Mouse (Mus musculus) limb, embryonic 10.5 days (tissue): Measurements from ENCODE around the gene D130043K22Rik. TPM values are rescaled to one million over a fixed set of nuclear protein-coding genes. Genes with fewer than 3 reads are reported as not detected.

ENCODE experiments used
- DNase-seq: peaks from one replicate; pipeline ENCODE4 v3.0.0-alpha.2; 2017; ENCODE audit warnings: low spot score
- H3K27ac ChIP-seq: fragments of 300-500 bp; sonication (generic); 2 replicates; pipeline ENCODE4 v1.5.1; 2016; ENCODE audit warnings: mild to moderate bottlenecking
- H3K27me3 ChIP-seq: fragments of 300-500 bp; sonication (generic); 2 replicates; pipeline ENCODE4 v1.6.1; 2016; ENCODE audit warnings: low read depth, mild to moderate bottlenecking; ENCODE audit not compliant: poor library complexity, severe bottlenecking
- H3K36me3 ChIP-seq: fragments of 300-500 bp; sonication (generic); 2 replicates; pipeline ENCODE4 v1.6.1; 2016; ENCODE audit warnings: mild to moderate bottlenecking, moderate library complexity
- H3K4me1 ChIP-seq: fragments of 300-500 bp; sonication (generic); 2 replicates; pipeline ENCODE4 v1.6.1; 2016
- H3K4me3 ChIP-seq: fragments of 300-500 bp; sonication (generic); 2 replicates; pipeline ENCODE4 v1.5.1; 2016; ENCODE audit warnings: mild to moderate bottlenecking, moderate library complexity
- H3K9me3 ChIP-seq: fragments of 300-500 bp; sonication (generic); replicated peaks from 2 replicates; pipeline ENCODE4 v1.6.1; 2016; ENCODE audit warnings: mild to moderate bottlenecking
- WGBS: fragments of 180-500 bp; shearing (Covaris S2); methylation state at CpG from one replicate; pipeline ENCODE4 v1.1.7; 2016; 5-methylcytosine and 5-hydroxymethylcytosine counted together
- polyA plus RNA-seq: library from polyadenylated mRNA; unstranded; fragments of >200 nt; fragmentation: Nextera tagmentation; extraction: Ambion mirVana; gene quantifications from 2 replicates; pipeline ENCODE4 v1.2.1, GENCODE M21; 2016

Gene D130043K22Rik
- polyA plus RNA-seq, 1 experiment from 2014 or later, result 0.09 TPM

DNA sequence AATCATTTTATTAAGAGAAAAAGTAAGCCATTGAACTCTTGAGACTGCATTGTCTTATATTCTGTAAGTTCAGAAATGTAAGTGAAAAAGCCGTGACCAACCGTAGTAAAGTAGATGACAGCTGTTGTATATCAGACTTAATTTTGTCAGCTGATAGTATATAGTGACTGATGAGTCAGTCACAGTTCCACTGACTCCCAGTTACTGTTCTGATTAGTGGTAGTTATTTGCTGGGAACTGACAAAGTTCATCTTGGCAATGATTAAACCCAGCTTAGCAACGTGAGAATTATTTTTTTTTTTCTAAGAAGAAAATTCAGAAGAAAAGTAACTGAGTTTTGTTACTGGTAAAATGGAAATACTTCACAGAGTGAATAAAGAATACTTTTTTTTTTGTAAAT, 3.2 kb upstream of the D130043K22Rik start:
- 88% methylated on average over 3 of the region's 3 CpGs for WGBS
- peaks cover 15% of the 10 kb centered on the region for H3K4me1 ChIP-seq
- H3K9me3 ChIP-seq, result no peaks in the 10 kb centered on the region
- no peak overlapping the region for H3K27ac ChIP-seq
- H3K36me3 ChIP-seq, result peaks cover 62% of the 10 kb centered on the region
- H3K27me3 ChIP-seq, result no peaks in the 10 kb centered on the region
- H3K4me3 ChIP-seq, result no peak overlapping the region
- no peak for DNase-seq

DNA sequence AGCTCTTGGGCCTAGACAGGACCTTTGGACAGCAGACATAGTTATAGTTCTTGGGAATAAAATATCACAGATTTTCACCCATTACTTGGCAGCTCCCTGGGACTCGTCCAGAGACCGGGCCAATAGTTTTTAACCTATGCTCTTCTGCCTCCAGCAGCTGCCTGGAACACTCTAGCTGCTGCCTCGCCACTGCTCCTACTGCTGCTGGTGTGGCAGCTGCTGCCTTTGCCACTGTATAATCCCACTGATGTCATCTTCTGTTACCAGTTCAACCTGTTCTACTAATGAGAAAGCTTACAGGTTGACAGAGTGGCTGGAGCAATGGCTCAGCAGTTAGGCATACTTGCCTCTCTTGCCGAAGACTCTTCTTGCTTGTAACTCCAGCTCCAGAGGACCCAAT, 4.4 kb downstream of the D130043K22Rik start:
- DNase-seq, result no peak
- H3K4me3 ChIP-seq, result no peak overlapping the region
- no peaks in the 10 kb centered on the region for H3K36me3 ChIP-seq
- no peaks in the 10 kb centered on the region for H3K9me3 ChIP-seq
- peaks cover 10% of the 10 kb centered on the region for H3K4me1 ChIP-seq
- H3K27me3 ChIP-seq, result no peaks in the 10 kb centered on the region
- H3K27ac ChIP-seq, result no peak overlapping the region
- 86% methylated on average over 4 of the region's 4 CpGs for WGBS

GRCm38 (mm10) chr13:24851989-24852388, 7.1 kb downstream of the D130043K22Rik start:
- Histone ChIP-seq H3K4me3 (no peak overlapping the region), H3K27me3 (no peaks in the 10 kb centered on the region), H3K36me3 (no peaks in the 10 kb centered on the region), H3K4me1 (no peaks in the 10 kb centered on the region), H3K9me3 (no peaks in the 10 kb centered on the region), H3K27ac (no peak overlapping the region)
- 86% methylated on average over 2 of the region's 2 CpGs for WGBS
- DNase-seq, result no peak

DNA sequence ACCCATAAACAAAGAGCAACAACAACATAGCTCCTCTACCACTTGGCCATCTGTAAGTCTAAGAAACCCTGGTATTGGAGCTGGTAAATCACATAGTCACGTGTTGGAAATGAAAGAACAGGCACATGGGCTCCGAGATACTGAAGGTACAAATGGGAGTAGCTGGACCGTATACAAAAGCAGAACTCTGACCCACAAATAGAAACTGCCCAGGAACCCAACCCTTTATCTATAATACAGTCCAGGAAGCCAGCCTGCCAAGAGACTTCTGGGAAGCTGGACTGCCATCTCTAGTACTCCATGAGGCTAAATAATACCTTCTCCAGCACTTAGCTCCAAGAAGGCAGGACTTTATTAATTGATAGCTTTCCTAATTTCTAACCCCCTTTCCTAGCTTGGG, 7.6 kb downstream of the D130043K22Rik start:
- no peak for DNase-seq
- no peak overlapping the region for H3K27ac ChIP-seq
- H3K4me3 ChIP-seq, result no peak overlapping the region
- no peaks in the 10 kb centered on the region for H3K27me3 ChIP-seq
- 86% methylated on average over 3 of the region's 3 CpGs for WGBS
- no peaks in the 10 kb centered on the region for H3K9me3 ChIP-seq
- H3K4me1 ChIP-seq, result no peaks in the 10 kb centered on the region
- no peaks in the 10 kb centered on the region for H3K36me3 ChIP-seq

DNA sequence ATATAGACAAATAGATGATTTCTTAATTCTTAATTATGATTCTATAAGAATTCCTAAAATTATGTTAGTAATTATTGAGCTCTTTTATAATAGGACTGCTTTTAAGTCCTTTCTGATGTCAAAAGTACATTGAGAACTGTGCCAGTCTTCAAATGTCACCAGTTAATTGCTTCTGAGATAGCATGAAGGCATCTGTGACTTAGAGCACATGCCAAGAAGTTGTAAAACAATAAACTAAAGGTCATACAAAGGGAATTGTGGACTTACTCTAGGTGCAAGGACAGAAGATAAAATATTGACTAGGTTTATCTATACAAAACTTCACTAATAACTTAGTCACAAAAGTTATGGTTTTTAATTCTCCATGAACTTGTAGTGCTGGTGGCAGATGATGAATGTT, 14.2 kb downstream of the D130043K22Rik start:
- H3K27me3 ChIP-seq, result no peaks in the 10 kb centered on the region
- no peak overlapping the region for H3K4me3 ChIP-seq
- DNase-seq, result no peak
- H3K27ac ChIP-seq, result no peak overlapping the region
- no peaks in the 10 kb centered on the region for H3K9me3 ChIP-seq
- peaks cover 8% of the 10 kb centered on the region for H3K4me1 ChIP-seq
- no peaks in the 10 kb centered on the region for H3K36me3 ChIP-seq

DNA sequence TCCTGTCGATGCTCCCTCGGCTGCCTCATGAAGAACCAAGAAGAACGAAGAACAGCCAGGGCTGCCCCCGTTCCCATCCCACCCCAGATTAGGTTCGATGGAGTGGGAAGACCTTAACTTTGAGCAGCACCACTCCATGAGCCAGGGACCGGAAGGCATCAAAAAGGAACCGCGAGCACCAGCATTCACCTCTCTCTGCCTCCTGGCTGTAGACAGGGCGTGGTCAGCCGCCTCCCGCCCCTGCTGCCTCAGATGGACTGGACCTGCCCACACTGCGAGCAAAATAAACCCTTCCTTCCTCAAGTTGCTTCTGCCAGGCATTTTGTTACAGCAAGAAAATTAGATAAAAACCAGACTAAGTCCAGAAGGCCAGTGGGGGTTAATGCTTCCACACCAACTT, 16.1 kb downstream of the D130043K22Rik start:
- Histone ChIP-seq H3K27me3 (no peaks in the 10 kb centered on the region), H3K4me1 (peaks cover 8% of the 10 kb centered on the region), H3K36me3 (no peaks in the 10 kb centered on the region), H3K27ac (peak overlapping the region; percentile 26; the same call in 1 of the 2 replicates), H3K4me3 (no peak overlapping the region), H3K9me3 (no peaks in the 10 kb centered on the region)
- 67% methylated on average over 12 of the region's 12 CpGs for WGBS
- DNase-seq, result no peak

- H3K4me1 ChIP-seq, result peaks cover 8% of the 10 kb centered on the region
- no peak overlapping the region for H3K4me3 ChIP-seq
- DNase-seq, result no peak
- no peak overlapping the region for H3K27ac ChIP-seq
- no peaks in the 10 kb centered on the region for H3K27me3 ChIP-seq
- WGBS, result 84% methylated on average over 7 of the region's 7 CpGs
- no peaks in the 10 kb centered on the region for H3K9me3 ChIP-seq
- no peaks in the 10 kb centered on the region for H3K36me3 ChIP-seq
Measured at GRCm38 (mm10) chr13:24862021-24862420, 17.1 kb downstream of the D130043K22Rik start.

DNA sequence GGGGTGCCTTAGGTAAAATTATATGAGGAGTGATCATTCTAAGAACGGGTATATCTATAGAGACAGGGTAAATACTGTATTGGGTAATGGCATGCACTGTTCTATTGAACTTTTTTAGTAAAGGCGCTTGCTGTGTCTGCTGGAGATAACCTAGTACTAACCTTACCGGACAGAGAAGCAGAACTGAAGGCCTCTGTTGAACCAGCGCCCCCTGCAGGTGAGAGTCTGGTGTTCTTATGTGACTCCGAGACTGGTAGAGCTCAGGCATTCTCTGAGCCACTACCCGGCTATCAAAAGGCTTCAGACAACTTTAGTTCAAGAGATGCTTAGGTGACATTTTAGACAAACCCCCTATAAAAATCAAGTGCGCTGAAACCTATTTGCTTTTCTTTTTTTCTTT, 17.6 kb downstream of the D130043K22Rik start:
- DNase-seq, result peak; percentile 40
- Histone ChIP-seq H3K27ac (no peak overlapping the region), H3K4me3 (no peak overlapping the region), H3K9me3 (no peaks in the 10 kb centered on the region), H3K36me3 (no peaks in the 10 kb centered on the region), H3K27me3 (no peaks in the 10 kb centered on the region), H3K4me1 (peaks cover 8% of the 10 kb centered on the region)
- 63% methylated on average over 7 of the region's 7 CpGs for WGBS

DNA sequence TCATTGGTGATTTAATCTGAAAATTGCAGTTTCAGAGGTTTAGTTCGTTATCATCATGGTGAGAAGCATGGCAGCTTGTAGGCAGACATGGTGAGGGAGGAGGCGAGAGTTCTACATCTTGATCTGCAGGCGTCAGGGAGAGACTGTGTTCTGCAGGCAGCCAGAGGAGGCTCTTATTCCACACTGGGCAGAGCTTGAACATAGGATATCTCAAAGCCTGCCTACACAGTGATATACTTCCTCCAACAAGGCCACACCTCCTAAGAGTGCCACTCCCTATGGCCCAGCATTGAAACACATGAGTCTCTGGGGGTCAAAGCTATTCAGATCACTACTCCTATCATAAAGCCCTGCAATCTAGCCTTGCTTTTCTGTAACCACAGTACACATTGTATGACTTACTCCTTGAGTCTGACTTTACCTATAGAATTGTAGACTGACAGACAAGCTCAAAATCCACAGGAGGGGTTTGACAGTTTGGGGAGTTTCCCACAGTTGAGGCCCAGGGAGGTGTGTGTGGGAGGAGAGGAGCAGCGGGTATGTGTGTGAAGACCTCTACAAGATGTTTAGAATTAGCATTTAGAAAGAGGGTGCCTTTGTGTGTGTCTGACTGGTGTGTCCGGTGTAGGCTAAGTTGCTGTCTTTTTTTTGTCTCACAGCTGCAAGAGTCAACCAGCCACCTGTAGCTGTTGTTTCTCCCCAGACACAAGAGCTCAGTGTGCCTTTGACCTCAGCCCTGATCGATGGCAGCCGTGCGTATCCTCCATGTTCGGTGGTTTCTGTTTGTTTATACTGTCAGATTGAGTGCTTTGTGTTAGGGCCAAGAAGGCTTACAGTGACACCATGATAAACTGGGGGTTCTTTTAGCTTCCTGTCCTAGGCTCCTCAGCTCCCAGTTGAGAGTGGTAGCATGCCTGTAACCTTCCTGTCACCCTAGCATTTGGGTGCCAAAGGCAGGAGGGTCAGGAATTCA, 21.8 kb downstream of the D130043K22Rik start:
- H3K36me3 ChIP-seq, result no peaks in the 10 kb centered on the region
- no peaks in the 10 kb centered on the region for H3K27me3 ChIP-seq
- H3K27ac ChIP-seq, result no peak overlapping the region
- H3K9me3 ChIP-seq, result no peaks in the 10 kb centered on the region
- 78% methylated on average over 9 of the region's 9 CpGs for WGBS
- no peak for DNase-seq
- no peak overlapping the region for H3K4me3 ChIP-seq
- no peaks in the 10 kb centered on the region for H3K4me1 ChIP-seq

GRCm38 (mm10) chr13:24867789-24868188, 22.9 kb downstream of the D130043K22Rik start:
- Histone ChIP-seq H3K36me3 (no peaks in the 10 kb centered on the region), H3K27ac (no peak overlapping the region), H3K9me3 (no peaks in the 10 kb centered on the region), H3K4me1 (no peaks in the 10 kb centered on the region), H3K27me3 (no peaks in the 10 kb centered on the region), H3K4me3 (no peak overlapping the region)
- no peak for DNase-seq
- WGBS, result 96% methylated on average over 10 of the region's 10 CpGs

DNA sequence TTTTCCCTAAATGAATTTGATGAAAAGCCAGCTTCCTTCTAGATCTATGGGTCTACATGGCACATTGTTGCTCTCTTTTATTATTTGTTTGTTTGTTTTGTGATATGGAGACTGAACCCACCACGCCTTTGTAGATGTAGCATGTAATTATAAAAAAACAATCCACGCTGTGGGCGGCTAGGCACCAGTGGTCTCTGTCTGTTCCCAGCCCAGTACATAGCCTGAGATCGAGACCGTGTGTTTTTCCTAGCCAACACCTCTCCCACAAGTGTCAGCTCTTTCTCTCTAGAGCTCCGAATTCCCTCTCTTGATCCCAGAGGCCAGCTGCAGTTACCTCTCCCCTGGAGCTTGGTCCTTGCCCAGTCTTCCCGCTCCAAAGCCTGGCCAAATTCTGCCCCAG, 23.3 kb downstream of the D130043K22Rik start:
- DNase-seq, result no peak
- WGBS, result 88% methylated on average over 7 of the region's 7 CpGs
- Histone ChIP-seq H3K27me3 (no peaks in the 10 kb centered on the region), H3K9me3 (no peaks in the 10 kb centered on the region), H3K36me3 (no peaks in the 10 kb centered on the region), H3K4me1 (no peaks in the 10 kb centered on the region), H3K4me3 (no peak overlapping the region), H3K27ac (no peak overlapping the region)

DNA sequence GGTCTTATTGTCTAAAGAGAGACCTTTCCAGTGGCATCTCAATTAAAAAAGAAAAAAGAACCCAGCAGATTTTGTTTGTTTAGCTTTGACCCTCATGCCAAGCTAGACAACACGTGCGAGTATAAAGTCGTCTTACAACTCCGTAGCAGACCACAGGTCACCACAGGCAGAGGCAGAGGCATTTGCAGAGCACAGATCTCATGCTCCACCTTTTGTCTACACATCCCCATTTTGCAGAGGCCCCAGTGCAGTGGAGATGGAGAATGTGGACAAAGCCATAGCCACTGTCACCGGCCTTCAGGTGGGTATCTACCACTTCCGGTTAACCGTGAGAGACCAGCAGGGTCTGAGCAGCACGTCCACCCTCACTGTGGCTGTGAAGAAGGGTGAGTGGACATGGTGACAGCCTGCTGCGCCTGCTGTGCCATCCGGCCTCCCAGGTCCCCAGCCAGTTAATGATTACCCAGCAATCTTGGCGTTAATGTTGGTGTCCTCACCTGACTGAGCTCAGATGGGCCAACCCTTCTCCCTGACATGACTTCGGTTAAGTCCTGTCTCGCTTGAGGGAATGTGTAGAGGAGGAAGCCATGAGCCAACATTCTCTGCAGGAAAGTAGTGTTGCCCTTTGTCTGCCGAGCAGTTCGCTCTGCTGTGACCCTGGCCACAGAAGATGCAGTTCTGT, 34.6 kb downstream of the D130043K22Rik start:
- Histone ChIP-seq H3K4me3 (no peak overlapping the region), H3K27me3 (no peaks in the 10 kb centered on the region), H3K27ac (no peak overlapping the region), H3K4me1 (no peaks in the 10 kb centered on the region), H3K36me3 (no peaks in the 10 kb centered on the region), H3K9me3 (no peaks in the 10 kb centered on the region)
- no peak for DNase-seq
- 92% methylated on average over 15 of the region's 15 CpGs for WGBS

GRCm38 (mm10) chr13:24880208-24880607, 35.3 kb downstream of the D130043K22Rik start:
- H3K36me3 ChIP-seq, result no peaks in the 10 kb centered on the region
- no peaks in the 10 kb centered on the region for H3K4me1 ChIP-seq
- no peak overlapping the region for H3K4me3 ChIP-seq
- H3K27ac ChIP-seq, result no peak overlapping the region
- no peak for DNase-seq
- H3K9me3 ChIP-seq, result no peaks in the 10 kb centered on the region
- no peaks in the 10 kb centered on the region for H3K27me3 ChIP-seq
- 88% methylated on average over 6 of the region's 6 CpGs for WGBS
